Mouse (Mus musculus) CH12.LX (cell line): ENCODE data around the gene Adamtsl1.

Source experiments
- CTCF ChIP-seq, 2 experiments: IDR thresholded peaks in 1 of 2; conservative IDR thresholded peaks in 1 of 2; 2 replicates each; pipeline ENCODE4 v1.5.1; 2011 to 2012; ENCODE audit warnings: low read depth in 2 of 2, low read length in 2 of 2, improper control_type of control experiment in 1 of 2, inconsistent platforms in 1 of 2, mild to moderate bottlenecking in 1 of 2, moderate library complexity in 1 of 2
- MAX ChIP-seq: IDR thresholded peaks from 2 replicates; pipeline ENCODE4 v1.6.1; 2011; ENCODE audit warnings: low read length, improper control_type of control experiment
- POLR2A ChIP-seq: IDR thresholded peaks from 2 replicates; pipeline ENCODE4 v1.6.1; 2011; ENCODE audit warnings: low read depth, mild to moderate bottlenecking, improper control_type of control experiment, low read length

DNA sequence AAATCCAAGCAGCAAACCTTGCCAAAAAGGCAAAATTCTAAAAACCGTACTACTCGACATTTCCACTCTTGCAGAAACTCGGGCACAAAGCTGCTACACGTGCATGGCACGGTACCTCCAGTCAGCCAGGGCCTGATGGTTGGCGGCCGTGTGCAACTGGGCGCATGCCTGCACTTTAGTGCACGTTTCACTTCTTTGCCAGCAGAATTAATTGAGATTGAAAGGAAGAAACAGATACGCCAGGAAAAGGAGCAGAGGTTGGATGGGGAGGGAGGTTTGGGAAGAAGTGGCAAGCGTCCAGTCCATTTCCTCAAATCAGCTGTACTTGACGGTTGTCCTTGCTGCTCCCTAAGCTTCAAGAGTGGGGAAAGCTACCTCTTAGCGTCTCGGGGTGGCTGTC lies 664.1 kb downstream of the Adamtsl1 start:
- TF ChIP-seq POLR2A (no peak), MAX (no peak), CTCF (conservative IDR thresholded peaks at IDR 0.05 in 1 of 2, IDR thresholded peaks at IDR 0.05 in 1 of 2; ENCODE audit: low read depth in 2 of 2, low read length in 2 of 2) (no peak)
